Mouse (Mus musculus) adrenal gland, adult 18-20 months (tissue): Measurements from ENCODE around the gene Gpx4. TPM values are rescaled to one million over a fixed set of nuclear protein-coding genes. Genes with fewer than 3 reads are reported as not detected.

Source experiments
- DNase-seq, 2 experiments: peaks; one replicate each; pipeline ENCODE4 v3.0.0; 2021 to 2022; ENCODE audit warnings: low spot score in 2 of 2
- long read RNA-seq, 2 experiments: library from polyadenylated mRNA; stranded (forward); transcript quantifications; one replicate each; pipeline ENCODE4 v2.0.0; 2021
- total RNA-seq, 2 experiments: library from RNA; stranded (reverse); gene quantifications; 1 replicate in 1 of 2; 2 replicates in 1 of 2; pipeline ENCODE4 v1.2.3; 2021

Gene Gpx4
- total RNA-seq = 1,000 to 10,000 TPM; 1,091 to 1,886 TPM
- long read RNA-seq, experiment 1, transcript Gpx4-202 (7 exons, 959 nt) = major isoform, 415 of 432 reads
- long read RNA-seq, experiment 1, transcript Gpx4-207 (6 exons, 735 nt) = minor isoform, 5 of 432 reads
- long read RNA-seq, experiment 1, partial matches to known transcripts = 3 of 432 reads
- long read RNA-seq, experiment 1, other reads (novel, unspliced or antisense) = 9 of 432 reads
- long read RNA-seq, experiment 2, transcript Gpx4-202 (7 exons, 959 nt) = major isoform, 640 of 672 reads
- long read RNA-seq, experiment 2, partial matches to known transcripts = 17 of 672 reads
- long read RNA-seq, experiment 2, other reads (novel, unspliced or antisense) = 11 of 672 reads

- no peak for DNase-seq
Measured at GRCm38 (mm10) chr10:80047041-80047565, at the start of gene Gpx4. Gpx4 (plus strand) TSS chr10:80047166.

- no peak for DNase-seq
Measured at GRCm38 (mm10) chr10:79997819-79998218, 49.1 kb upstream of the Gpx4 start.

GRCm38 (mm10) chr10:80001945-80002344, 45.0 kb upstream of the Gpx4 start:
- DNase-seq = no peak

GRCm38 (mm10) chr10:80002829-80003228, 44.1 kb upstream of the Gpx4 start:
- DNase-seq = no peak

DNA sequence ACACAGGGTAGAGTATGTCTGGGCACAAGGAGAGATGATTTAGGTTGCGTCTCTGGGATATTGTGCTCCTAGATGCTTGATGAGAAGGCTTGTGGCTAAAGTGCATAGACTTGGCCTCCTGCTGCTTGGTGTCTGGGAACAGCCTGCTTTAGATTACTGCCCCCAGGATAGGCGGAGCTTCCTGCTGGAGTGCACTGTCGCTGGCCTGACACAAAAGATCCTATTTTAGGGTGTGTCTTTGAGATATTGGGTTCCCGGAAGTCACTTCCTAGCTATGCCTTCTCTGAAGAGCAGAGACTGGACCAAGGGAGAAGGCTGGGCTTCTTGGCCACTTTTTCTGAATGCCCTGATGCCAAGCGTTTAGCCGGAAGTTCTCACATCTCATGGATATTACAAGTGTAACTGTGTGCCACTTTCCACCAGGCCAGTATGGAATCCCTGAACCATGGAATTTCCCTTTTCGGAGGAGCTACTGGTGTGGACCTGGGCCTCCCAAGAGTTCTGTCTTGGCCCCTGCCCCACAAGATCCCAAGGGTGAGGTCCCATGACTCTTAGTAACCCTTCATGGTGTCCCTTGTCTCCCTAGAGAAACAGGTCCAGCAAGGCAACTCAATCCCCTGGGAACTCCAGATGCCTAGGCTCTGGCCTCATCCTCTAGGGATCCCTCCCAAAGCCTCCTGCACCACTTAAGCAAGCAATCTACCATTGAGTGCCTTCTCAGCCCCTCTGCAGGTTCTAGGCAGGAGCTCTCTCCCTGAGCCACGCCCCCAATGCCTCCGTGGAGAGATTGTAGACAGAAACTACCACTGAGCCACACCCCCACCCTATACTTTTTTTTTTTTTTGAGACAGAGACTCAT, 43.4 kb upstream of the Gpx4 start:
- DNase-seq = no peak

DNA sequence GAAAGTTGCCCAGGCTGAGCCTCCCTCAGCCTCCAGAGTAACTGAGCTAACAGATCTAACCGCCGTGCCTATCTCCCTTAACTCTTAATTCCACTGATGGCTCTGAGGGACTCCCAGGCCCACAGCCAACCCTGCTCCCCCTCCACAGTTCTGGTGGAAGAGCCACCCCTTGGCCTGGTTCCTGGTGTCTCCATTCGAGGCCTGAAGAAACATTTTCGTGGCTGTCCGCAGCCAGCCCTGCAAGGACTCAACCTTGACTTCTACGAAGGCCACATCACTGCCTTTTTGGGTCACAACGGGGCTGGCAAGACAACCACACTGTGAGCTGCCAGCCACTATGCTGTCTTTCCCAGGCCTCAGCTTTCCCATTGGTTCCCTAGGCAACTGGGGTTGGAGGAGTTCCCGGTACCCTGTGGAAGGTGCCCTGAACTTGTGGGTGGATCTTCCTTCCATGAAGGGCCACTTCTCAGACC, 42.7 kb upstream of the Gpx4 start:
- peak in 1 of 2 experiments; percentile 50 for DNase-seq

DNA sequence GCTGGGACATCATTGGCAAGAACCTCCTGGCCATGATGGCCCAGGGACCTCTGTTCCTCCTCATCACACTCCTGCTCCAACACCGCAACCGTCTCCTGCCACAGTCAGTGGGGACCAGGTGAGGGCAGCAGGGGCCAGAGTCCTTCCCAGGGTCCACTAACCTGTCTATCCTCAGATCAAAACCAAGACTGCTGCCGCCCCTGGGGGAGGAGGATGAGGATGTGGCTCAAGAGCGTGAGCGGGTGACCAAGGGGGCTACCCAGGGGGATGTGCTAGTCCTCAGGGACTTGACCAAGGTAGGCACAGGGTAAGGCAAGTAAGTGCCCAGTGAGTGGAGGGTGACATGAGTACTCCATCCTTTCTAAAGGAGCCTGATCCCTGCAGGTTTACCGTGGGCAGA, 35.2 kb upstream of the Gpx4 start:
- DNase-seq = no peak

DNA sequence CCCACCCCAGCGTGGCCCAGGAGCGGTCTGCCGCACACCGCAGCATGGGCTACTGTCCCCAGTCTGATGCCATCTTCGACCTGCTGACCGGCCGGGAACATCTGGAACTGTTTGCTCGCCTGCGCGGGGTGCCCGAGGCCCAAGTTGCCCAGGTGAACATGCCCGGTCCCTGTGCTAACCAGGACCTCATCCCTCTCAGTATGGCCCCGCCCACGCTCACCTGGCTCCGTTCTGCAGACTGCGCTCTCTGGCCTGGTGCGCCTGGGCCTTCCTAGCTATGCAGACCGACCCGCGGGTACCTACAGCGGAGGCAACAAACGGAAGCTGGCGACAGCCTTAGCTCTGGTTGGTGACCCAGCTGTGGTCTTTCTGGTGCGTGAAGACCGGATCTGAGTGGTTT, 33.4 kb upstream of the Gpx4 start:
- DNase-seq = no peak

DNA sequence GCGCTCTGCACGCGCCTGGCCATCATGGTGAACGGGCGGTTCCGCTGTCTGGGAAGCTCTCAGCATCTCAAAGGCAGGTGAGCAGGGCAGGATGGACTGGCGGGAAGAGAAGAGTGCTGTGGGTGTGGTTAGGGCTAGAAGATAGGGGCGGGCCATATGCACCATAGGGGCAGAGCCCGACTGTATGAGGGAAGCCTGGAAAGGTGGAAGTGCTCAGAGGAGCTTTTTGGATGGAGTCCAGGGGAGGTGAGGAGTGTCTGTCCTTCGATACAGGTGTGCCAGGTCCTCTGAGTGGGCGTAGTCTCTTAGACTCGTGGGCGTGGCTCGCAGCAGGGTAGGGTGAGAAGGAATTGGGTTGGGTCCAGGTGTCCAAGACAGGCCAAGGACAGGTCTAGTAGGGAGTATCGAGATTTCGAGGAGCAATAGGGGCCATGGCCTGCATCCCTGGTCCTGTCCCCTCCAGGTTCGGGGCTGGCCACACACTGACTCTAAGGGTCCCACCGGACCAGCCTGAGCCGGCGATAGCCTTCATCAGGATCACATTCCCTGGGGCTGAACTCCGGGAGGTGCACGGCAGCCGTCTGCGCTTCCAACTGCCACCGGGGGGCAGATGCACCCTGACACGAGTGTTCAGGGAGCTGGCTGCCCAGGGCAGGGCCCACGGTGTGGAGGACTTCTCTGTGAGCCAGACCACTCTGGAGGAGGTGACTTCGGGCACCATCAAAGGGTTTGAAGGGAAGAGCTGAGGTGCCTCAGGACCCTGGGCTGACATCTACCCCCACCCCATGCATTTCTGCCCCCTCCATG, 32.3 kb upstream of the Gpx4 start:
- DNase-seq = no peak

- DNase-seq = no peak
Measured at GRCm38 (mm10) chr10:80015583-80015982, 31.4 kb upstream of the Gpx4 start.

DNA sequence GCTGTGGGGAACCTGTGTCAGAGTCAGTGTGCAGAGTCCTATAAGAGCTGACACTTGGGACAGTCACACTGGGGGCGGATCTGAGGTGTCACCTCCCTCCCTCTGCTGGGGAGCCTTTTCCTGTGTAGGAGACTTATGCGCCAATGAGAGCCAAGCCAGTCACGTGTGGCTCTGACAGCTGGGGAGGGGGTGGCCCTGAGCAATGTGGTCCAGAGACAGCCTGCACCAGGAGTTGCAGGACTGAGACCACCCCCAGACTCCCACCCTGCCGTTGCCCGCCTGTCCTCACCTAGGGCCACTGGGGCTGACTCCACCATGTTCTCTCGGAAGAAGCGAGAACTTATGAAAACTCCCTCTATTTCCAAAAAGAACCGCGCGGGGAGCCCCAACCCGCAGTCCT, 30.5 kb upstream of the Gpx4 start, which contains the start of gene Arhgap45:
Gene Arhgap45, plus strand, starts transcription at position 143 of the 400 bp plus-strand sequence.
- DNase-seq = no peak

- no peak for DNase-seq
Measured at GRCm38 (mm10) chr10:80016931-80017330, 30.0 kb upstream of the Gpx4 start.

DNA sequence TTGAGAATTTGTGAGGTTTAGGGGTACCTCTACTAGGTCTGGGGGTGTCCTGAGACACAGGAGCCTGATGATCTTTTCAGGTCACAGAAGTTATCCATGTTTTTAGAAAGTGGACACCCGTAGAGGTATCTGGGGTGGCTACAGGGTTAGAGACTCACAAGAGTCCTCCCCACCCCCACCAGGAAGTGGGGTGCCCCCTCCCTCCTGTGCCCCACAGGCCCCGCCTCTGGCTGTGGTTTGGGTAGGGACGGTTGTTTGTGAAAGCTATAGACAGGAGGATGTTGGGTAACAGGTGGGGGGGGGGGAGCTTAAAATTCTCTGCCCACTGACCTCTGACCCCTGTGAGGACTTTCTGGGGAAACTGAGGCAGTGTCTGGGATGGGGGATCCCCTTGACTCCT, 29.6 kb upstream of the Gpx4 start:
- DNase-seq = no peak

GRCm38 (mm10) chr10:80017771-80018170, 29.2 kb upstream of the Gpx4 start:
- no peak for DNase-seq

- no peak for DNase-seq
Measured at GRCm38 (mm10) chr10:80018739-80019297, 28.1 kb upstream of the Gpx4 start.

DNA sequence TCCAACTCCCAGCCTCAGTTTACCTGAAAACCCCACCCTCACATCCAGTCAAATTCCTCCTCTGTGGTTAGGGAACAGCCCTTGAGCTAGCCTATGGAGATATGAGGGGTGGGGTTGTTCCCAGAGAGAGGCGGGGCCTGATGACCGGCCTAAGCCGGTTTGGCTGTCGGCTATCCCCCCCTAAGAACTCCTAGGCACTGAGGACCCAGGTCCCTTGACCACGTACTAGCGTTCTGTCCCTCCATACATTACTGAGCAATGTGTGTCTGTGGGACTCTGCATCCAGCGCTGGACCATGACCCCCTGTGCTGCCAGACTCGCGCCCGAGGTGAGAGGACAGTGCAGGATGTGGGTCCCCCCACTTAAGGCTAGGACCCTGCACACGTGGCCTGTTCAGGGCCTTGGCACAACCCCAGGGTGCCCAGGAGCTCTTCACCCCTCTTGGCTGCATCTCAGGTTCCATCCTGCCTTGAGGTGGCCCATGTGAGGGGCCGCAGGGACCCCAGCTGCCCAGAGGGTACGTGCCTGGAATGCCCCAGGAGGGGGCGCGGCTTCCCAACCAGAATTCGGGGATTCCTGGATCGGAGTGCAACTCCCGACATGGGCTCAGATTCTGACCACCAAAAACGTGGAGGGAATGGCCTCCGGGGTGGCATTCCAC, 27.4 kb upstream of the Gpx4 start:
- DNase-seq = no peak

- no peak for DNase-seq
Measured at GRCm38 (mm10) chr10:80020191-80020590, 26.8 kb upstream of the Gpx4 start.

DNA sequence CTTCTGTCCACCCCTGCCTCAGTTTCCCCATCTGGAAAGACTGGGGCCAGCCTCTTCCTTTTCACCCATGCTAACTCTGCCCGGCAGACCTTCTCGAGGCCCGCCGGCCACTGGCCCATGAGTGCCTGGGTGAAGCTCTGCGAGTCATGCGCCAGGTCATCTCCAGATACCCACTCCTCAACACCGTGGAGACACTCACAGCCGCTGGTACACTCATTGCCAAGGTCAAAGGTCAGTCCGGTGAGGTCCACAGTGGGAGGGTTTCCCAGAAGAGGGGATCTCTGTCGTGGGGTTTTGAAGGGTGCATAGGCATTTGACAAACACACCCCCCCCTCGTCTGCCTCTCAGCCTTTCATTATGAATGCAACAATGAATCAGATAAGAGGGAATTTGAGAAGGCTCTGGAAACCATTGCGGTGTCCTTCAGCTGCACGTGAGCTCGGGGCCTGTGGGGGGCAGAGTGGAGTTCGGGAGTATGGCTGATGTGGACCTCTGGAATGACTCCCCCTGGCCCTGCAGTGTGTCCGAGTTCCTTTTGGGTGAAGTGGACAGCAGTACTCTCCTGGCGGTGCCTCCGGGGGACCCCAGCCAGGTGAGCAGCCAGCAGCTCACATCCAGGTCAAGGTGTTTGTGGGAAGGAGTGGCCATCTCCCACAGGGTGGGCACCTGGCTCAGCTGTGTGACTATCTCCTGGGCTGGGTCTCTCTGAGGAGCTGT, 26.2 kb upstream of the Gpx4 start:
- no peak for DNase-seq

DNA sequence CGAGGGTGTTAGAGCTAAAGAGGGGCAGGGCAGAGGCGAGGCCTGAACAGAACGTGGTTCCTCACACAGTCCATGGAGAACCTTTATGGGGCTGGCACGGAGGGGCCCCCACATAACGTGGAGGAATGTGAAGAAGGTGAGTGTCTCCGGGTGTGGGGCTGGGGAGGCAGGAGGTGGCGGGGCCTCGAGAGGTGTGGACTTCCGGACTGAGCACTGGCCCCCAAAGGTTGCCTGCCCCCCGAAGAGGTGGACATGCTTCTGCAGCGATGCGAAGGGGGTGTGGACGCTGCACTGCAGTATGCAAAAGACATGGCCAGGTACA, 25.7 kb upstream of the Gpx4 start:
- no peak for DNase-seq

- DNase-seq = no peak
Measured at GRCm38 (mm10) chr10:80022164-80022563, 24.8 kb upstream of the Gpx4 start.
